Mouse (Mus musculus): ENCODE data around the gene Gm28374. TPM values are rescaled to one million over a fixed set of nuclear protein-coding genes. Genes with fewer than 3 reads are reported as not detected.
A peak's percentile ranks its signal among the peaks of the same experiment; 100 is the strongest.
"Not testable (repeated sequence)": the region's sequence is repeated elsewhere in the genome, so short reads cannot be mapped to it uniquely, and the experiment has no call there.

Gene Gm28374
- polyA plus RNA-seq, 1 experiment from 2014 or later = 1.3 TPM

DNA sequence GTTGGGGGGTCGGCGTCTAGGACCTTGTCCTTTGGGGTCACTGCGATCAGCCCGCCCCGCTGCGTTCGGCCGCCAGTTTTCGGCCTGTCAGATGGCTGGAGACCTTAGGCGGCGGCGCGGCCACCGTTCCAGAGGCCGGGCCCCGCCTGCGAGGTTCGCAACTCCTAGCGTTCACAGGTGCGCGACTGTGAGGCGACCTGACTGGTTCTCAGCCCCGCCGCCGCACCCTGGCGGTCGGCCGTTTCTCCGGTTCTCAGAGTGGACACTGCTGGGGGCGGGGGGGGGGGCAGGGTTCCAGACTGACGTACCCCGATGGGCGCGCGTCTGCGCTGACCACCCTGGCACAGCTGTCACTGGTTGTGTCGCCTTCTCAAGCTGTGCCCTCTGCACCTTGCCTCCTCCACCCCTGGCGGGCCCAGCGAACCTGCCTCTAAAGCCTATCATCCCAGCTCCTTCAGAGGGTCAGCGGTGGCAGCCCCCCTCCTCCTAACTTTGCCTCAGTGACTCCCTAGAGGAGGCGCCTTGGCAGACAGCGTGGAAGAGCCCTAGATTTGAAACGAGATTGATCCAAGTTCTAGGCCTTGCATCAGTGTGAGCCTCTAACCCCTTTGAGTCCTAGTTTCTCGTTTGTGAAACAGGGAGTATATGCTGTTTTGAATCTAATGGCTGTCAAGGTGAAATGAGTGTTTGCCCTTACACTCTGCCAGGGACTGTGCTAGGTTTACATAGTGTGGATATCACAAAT lies 34.7 kb downstream of the Gm28374 start:
- Histone ChIP-seq H3K9ac (peak overlapping the region; percentile 79), H3K4me3 (replicated peaks) (peak overlapping the region; percentile 83), H3K36me3 (peaks cover 40% of the 10 kb centered on the region), H3K9me3 (no peaks in the 10 kb centered on the region), H3K27ac (peak overlapping the region; percentile 98), H3K4me1 (replicated peaks) (peaks cover 17% of the 10 kb centered on the region), H3K27me3 (replicated peaks) (no peaks in the 10 kb centered on the region), H3K4me2 (replicated peaks) (peak overlapping the region; percentile 89)
- WGBS = 1% methylated on average over 44 of the region's 44 CpGs
- peak; percentile 37 for ATAC-seq

DNA sequence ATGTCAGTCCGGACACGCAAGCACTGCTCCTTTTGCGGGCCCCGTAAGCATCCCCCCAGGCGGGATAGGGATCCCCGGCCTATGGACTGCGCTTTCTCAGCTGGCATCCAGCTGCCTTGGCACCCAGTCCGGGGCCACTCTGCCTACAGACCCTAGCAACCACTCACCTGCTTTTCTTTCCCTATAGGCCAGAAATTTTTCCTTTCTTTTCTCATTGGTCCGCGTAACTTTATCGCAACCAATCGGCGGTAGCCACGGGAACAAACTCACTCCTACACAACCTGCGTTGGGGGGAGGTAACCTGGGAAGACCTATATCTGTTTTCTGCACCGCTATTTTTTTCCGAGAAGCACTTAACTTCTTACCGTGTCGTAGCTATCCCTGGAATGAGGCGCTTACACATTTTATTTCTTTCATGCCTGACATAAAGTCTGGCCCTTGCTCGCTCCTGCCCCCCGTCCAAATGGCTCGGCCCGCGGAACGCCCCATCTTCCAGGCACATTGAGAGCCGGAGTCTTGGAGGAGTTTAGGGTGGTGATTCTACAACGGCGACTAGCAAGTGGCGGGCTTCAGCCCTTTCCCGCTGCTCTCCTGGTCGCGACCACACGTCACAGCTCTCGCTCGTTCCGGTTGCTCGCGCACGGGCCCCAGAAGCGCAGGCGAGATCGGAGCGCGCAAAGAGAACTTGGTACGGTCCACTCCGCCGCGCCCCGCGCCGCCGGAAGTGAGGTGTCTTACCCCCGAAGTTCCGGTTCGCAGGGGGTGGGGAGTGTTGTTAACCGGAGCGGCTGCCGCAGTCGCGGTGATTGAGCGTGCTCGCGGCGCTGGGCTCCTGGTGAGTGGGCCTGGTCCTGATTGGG lies 35.5 kb downstream of the Gm28374 start, which contains the start of gene Syvn1:
Gene Syvn1, plus strand, starts transcription at position 283 of the 860 bp plus-strand sequence.
- WGBS = under 1% methylated on average over 65 of the region's 65 CpGs
- ATAC-seq = peak; percentile 95
- Histone ChIP-seq H3K9ac (peak within 1 kb of the TSS; percentile 79), H3K4me2 (replicated peaks) (peak within 1 kb of the TSS; percentile 89), H3K9me3 (no peaks in the 10 kb centered on the region), H3K27ac (peak within 1 kb of the TSS; percentile 98), H3K4me3 (replicated peaks) (peak within 1 kb of the TSS; percentile 83), H3K36me3 (peaks cover 33% of the 10 kb centered on the region), H3K4me1 (replicated peaks) (peaks cover 17% of the 10 kb centered on the region), H3K27me3 (replicated peaks) (no peaks in the 10 kb centered on the region)

DNA sequence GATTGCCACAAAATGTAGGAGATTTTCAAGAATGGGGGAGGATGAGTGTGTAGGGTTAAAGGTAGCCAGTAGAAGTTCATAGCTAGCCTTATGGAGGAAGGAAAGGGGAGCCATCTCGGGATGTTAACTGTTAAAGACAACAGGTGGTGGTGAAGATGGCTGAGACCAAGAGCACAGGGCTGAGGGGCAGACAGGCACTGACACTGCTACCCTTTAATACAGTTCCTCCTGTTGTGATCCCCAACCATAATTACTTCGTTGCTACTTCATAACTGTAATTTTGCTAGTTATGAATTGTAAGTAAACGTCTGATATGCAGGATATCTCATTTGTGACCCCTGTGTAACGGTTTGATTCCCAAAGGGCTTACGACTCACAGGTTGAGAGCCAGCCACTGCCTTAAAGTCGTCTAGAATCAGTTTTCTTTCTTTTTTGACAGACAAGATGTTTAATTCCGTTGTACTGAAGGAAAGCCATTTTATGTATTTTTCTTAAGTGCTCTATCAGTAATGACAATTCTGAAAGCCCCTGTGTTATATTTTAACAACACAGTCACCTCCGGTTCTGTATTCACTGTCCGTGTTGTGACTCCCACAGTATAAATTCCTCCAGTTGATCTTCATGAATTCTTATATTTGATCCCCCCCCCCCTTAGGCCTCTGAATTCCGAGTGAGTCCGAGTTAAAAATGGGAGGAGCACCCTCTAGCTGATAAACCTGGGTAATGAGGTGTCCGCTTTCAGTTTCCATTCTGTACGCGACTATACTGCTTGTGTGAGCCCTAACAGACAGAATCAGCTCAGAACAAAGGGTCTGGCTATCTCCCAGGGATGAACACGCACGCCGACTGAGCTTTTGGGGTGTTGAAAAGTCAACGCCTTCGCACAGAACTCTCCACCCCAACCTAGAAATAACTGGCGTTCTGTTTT lies 36.4 kb downstream of the Gm28374 start:
- H3K4me2 ChIP-seq (replicated peaks) = peak overlapping the region; percentile 89
- peak; percentile 50 for ATAC-seq
- H3K9ac ChIP-seq = peak overlapping the region; percentile 79

DNA sequence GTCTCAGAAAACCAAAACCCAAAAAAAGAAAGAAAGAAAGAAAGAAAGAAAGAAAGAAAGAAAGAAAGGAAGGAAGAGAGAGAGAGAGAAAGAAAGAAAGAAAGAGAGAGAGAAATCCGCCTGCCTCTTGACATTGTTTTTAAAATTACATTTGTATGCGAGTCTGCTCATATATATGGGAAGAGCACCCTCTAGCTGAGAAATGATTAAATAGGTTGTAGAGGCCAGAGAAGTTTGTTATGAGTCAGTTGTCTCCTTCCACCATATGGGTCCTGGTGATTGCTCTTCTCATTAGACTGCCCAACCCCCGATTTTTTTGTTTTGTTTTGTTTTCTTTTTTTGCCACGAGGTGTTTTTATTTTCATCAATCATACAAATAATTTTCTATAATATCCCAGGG lies 38.0 kb downstream of the Gm28374 start:
- not testable (repeated sequence) for H3K4me2 ChIP-seq (replicated peaks); H3K9me3 ChIP-seq; H3K27ac ChIP-seq; H3K4me3 ChIP-seq (replicated peaks); H3K36me3 ChIP-seq; H3K9ac ChIP-seq; H3K27me3 ChIP-seq (replicated peaks); ATAC-seq
- peaks cover 17% of the 10 kb centered on the region for H3K4me1 ChIP-seq (replicated peaks)
- WGBS = 47% methylated on average over 4 of the region's 4 CpGs

More for the DNA sequence above, 36.4 kb downstream of the Gm28374 start:
- Histone ChIP-seq H3K4me1 (replicated peaks) (peaks cover 17% of the 10 kb centered on the region), H3K4me3 (replicated peaks) (peak overlapping the region; percentile 83), H3K36me3 (peaks cover 24% of the 10 kb centered on the region), H3K9me3 (no peaks in the 10 kb centered on the region), H3K27me3 (replicated peaks) (no peaks in the 10 kb centered on the region), H3K27ac (peak overlapping the region; percentile 98)
- 15% methylated on average over 20 of the region's 20 CpGs for WGBS

DNA sequence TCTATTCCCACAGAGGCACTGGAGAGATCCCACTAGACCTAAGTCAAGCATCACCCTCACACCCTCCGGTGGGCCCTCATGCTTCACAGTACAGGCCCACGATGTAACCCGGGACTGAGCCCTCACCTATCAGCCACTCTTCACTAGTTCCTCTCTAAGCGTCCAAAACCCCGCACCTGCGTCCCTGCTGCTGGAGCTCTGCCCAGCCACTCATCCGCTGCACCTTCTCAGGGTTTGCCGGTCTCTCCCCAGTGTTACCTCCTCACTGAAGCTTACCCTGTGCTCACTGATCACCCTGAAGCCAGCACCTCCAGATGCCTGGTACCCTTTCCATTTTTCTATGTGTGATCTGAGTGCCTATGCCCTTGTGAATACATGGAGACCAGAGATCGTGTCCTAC lies 39.8 kb downstream of the Gm28374 start:
- H3K36me3 ChIP-seq = no peaks in the 10 kb centered on the region
- no peak overlapping the region for H3K4me3 ChIP-seq (replicated peaks)
- WGBS = 89% methylated on average over 9 of the region's 9 CpGs
- H3K9ac ChIP-seq = no peak overlapping the region
- no peaks in the 10 kb centered on the region for H3K9me3 ChIP-seq
- no peak overlapping the region for H3K27ac ChIP-seq
- H3K27me3 ChIP-seq (replicated peaks) = no peaks in the 10 kb centered on the region
- H3K4me1 ChIP-seq (replicated peaks) = peaks cover 4% of the 10 kb centered on the region; the same call in 1 of the 2 replicates
- ATAC-seq = no peak
- no peak overlapping the region for H3K4me2 ChIP-seq (replicated peaks)

DNA sequence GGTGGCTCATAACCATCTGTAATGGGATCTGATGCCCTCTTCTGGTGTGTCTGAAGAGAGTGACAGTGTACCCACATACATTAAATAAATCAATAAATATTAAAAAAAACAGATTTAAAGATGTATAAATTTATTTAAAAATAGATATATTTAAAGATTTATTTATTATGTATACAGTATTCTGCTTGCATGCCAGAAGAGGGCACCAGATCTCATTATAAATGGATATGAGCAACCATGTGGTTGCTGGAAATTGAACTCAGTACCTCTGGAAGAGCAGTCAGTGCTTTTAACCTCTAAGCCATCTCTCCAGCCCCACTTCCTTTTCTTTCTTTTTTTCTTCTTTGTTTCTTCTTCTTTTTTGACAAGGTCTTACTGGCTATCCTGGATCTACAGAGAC lies 42.1 kb downstream of the Gm28374 start:
- Histone ChIP-seq H3K9me3 (no peaks in the 10 kb centered on the region), H3K36me3 (no peaks in the 10 kb centered on the region), H3K4me1 (replicated peaks) (peaks cover under 1% of the 10 kb centered on the region; the same call in 1 of the 2 replicates), H3K27me3 (replicated peaks) (no peaks in the 10 kb centered on the region), H3K4me3 (replicated peaks) (no peak overlapping the region), H3K9ac (no peak overlapping the region), H3K27ac (no peak overlapping the region), H3K4me2 (replicated peaks) (no peak overlapping the region)
- no peak for ATAC-seq

DNA sequence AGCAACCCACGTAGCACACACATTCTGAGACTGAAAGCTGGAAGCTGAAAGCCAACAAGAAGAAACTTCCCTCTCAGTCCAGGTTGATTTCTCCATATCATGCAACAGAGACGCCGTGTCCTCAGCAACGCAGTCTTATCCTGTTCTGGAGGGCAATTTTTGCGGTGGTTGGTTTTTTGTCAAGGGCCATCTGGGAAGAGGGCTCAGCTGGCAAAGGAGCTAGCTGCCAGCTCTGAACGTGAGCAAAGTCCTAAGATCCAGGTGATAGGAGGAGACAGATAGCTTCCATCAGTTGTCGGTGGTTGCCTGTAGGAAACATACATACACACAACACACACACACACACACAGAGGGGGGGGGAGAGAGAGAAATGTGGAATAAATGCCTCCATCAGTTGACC lies 43.7 kb downstream of the Gm28374 start:
- Histone ChIP-seq H3K4me1 (replicated peaks) (no peaks in the 10 kb centered on the region), H3K36me3 (no peaks in the 10 kb centered on the region), H3K9ac (no peak overlapping the region), H3K27ac (no peak overlapping the region), H3K4me2 (replicated peaks) (no peak overlapping the region), H3K27me3 (replicated peaks) (no peaks in the 10 kb centered on the region), H3K9me3 (no peaks in the 10 kb centered on the region), H3K4me3 (replicated peaks) (no peak overlapping the region)
- no peak for ATAC-seq
- 85% methylated on average over 7 of the region's 7 CpGs for WGBS

DNA sequence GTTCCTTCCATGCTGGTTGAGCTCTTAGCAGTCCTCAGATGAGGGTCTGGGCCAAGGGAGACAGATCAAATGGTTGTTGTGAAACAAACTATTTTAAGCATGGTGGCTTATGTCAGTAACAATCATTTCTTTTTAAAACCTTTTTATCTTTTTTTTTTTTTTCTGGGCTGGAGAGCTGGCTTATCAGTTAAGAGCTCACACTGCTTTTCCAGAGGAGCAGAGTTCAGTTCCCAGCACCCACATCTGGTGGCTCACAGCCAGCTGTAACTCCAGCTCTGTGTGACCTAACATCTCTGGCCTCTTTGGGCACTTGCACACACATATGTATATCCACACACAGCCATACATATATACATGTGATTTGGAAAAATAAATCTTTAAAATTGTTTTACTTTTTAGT lies 44.4 kb downstream of the Gm28374 start:
- no peak for ATAC-seq
- H3K9ac ChIP-seq = no peak overlapping the region
- H3K4me1 ChIP-seq (replicated peaks) = no peaks in the 10 kb centered on the region

DNA sequence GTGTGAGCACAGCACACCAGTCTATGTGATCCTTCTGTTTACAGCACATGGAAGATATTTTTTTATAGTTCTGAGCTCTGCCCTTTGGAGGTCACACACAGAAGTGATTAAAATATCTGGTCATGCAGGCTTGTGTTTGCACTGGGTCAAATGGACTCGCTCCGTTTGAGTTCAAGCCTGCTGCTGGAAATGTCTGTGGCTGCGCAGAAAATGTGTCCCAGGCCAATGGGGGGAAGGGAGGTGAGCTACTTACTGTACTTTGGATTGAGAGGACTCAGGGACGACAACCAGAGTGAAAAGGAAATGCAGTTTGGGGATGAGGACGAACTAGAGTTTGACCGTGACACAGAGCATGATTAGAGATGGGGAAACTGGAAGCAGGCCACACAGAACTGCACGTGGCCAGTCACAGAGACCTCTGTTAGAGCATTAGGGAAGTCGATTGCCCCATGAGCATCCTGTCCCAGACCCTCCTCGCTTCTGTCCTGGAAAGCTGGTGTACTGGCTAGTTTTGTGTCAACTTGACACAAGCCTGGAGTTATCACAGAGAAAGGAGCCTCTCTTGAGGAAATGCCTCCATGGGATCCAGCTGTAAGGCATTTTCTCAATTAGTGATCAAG lies 46.0 kb downstream of the Gm28374 start:
- H3K9me3 ChIP-seq = no peaks in the 10 kb centered on the region
- no peak overlapping the region for H3K4me3 ChIP-seq (replicated peaks)
- ATAC-seq = 0 out of 2 replicates have a peak, but pooled peaks have one; percentile 15
- H3K27me3 ChIP-seq (replicated peaks) = no peaks in the 10 kb centered on the region
- H3K4me1 ChIP-seq (replicated peaks) = no peaks in the 10 kb centered on the region
- no peak overlapping the region for H3K4me2 ChIP-seq (replicated peaks)
- no peak overlapping the region for H3K27ac ChIP-seq
- H3K36me3 ChIP-seq = no peaks in the 10 kb centered on the region
- no peak overlapping the region for H3K9ac ChIP-seq
- 72% methylated on average over 9 of the region's 9 CpGs for WGBS

More for the DNA sequence above, 44.4 kb downstream of the Gm28374 start:
- Histone ChIP-seq H3K27ac (no peak overlapping the region), H3K36me3 (no peaks in the 10 kb centered on the region), H3K9me3 (no peaks in the 10 kb centered on the region), H3K27me3 (replicated peaks) (no peaks in the 10 kb centered on the region), H3K4me2 (replicated peaks) (no peak overlapping the region), H3K4me3 (replicated peaks) (no peak overlapping the region)

DNA sequence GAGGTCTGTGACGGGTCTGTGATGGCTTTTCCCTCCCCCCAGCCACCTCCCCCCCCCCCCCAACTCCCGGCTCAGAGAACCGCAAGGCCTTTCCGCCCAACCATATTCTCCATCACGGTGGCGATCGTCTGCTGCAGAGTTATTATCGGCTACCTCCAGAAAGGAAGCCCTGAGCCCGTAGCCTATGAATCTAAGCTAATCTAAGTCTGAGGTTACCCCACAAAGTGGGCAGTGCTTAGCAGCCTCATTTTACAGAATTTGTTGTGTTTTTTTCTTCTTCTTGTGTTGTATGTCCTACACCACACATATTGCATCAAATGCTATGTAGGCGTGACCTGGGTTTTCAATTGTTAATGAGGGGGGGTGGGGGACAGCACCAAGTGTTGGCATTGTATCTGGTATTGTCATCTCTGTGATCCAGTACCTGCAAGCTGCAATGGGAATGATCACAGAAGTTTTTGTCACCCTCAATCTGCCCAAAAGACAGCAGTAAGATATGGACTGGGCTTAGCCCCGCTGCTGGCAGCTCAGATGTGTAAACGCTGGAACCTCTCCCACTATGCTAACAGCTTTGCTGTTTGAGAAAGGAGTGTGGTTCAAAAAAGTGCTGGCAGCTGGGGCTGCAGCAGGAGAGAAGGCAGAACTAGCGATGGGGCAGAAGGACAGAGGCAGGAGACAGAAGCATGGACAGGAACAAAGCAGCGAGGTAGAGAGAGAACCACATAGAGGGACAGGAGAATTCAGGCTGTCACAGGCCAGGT lies 51.4 kb downstream of the Gm28374 start:
- H3K9me3 ChIP-seq = no peaks in the 10 kb centered on the region
- H3K9ac ChIP-seq = no peak overlapping the region
- 68% methylated on average over 14 of the region's 14 CpGs for WGBS
- H3K4me3 ChIP-seq (replicated peaks) = no peak overlapping the region
- no peak for ATAC-seq
- H3K27ac ChIP-seq = no peak overlapping the region
- no peaks in the 10 kb centered on the region for H3K4me1 ChIP-seq (replicated peaks)
- no peaks in the 10 kb centered on the region for H3K36me3 ChIP-seq
- no peak overlapping the region for H3K4me2 ChIP-seq (replicated peaks)
- H3K27me3 ChIP-seq (replicated peaks) = no peaks in the 10 kb centered on the region

DNA sequence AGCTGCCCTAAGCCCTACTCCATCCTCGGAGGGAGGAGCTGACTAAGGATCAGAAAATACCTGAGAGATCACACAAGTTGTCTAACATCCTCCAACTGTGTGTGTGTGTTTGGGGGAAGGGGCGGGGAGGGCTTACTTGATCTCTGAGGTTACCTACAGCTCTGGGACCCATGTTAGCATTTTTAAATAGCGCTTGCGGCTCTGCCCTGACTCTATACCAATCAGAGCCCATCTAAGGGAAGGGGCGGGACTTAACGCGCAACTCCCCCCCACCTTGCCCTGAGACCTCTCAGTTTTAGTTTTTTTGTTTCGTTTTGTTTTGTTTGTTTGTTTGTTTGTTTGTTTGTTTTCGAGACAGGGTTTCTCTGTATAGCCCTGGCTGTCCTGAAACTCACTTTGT lies 52.6 kb downstream of the Gm28374 start:
- H3K27me3 ChIP-seq (replicated peaks) = no peaks in the 10 kb centered on the region
- H3K4me1 ChIP-seq (replicated peaks) = no peaks in the 10 kb centered on the region
- H3K4me3 ChIP-seq (replicated peaks) = no peak overlapping the region
- H3K9me3 ChIP-seq = no peaks in the 10 kb centered on the region
- no peak overlapping the region for H3K9ac ChIP-seq
- 79% methylated on average over 9 of the region's 9 CpGs for WGBS
- no peaks in the 10 kb centered on the region for H3K36me3 ChIP-seq
- H3K4me2 ChIP-seq (replicated peaks) = no peak overlapping the region
- ATAC-seq = no peak
- no peak overlapping the region for H3K27ac ChIP-seq
